Mouse (Mus musculus) embryonic fibroblast, embryonic 13.5 days (primary cell): ENCODE results near the gene Drp2.

Experiments
- CTCF ChIP-seq: IDR thresholded peaks from 2 replicates; pipeline ENCODE4 v1.5.1; 2011; ENCODE audit warnings: mild to moderate bottlenecking, control low read depth, low read length, moderate library complexity, borderline replicate concordance; ENCODE audit not compliant: insufficient read depth
- POLR2A ChIP-seq: IDR thresholded peaks from 2 replicates; pipeline ENCODE4 v1.6.1; 2011; ENCODE audit warnings: low read depth, mild to moderate bottlenecking, control low read depth, low read length, moderate library complexity

- TF ChIP-seq CTCF (no peak), POLR2A (no peak)
These were observed 38.9 kb upstream of the Drp2 start for GRCm38 (mm10) chrX:134365421-134365820.
